Mouse (Mus musculus): ENCODE results near the gene Serinc3. TPM values are rescaled to one million over a fixed set of nuclear protein-coding genes. Genes with fewer than 3 reads are reported as not detected.

The Serinc3 gene
- polyA plus RNA-seq, 1 experiment from 2014 or later: 26.8 TPM

DNA sequence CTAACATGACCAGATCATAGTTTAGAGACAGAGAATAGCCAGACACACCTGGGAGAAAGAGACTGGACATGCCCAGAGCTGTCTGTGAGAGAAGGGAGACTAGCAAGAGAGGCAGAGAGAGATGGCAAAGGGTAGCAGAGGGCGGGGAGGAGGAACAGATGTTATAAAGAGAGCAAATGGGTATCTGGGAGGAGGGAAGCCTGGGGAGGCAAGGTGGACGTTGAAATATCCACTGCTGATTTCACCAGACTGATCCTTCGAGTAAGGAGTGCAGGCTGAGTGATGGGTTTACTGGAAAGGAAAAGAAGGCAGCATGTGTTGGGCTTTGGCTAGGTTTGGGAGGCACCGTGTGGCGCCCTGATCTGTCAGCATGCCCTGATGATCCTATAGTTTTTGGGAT, 29.5 kb upstream of the Serinc3 start:
- WGBS: 69% methylated on average over 5 of the region's 5 CpGs
- Histone ChIP-seq H3K4me1 (ENCODE audit: control insufficient read depth, insufficient read depth, low read length) (peaks cover 8% of the 10 kb centered on the region), H3K4me3 (ENCODE audit: low read depth, low read length) (no peak overlapping the region), H3K9me3 (ENCODE audit: control insufficient read depth, low read length) (no peaks in the 10 kb centered on the region), H3K27ac (replicated peaks; ENCODE audit: low read depth, low read length) (no peak overlapping the region), H3K4me2 (ENCODE audit: low read depth, severe bottlenecking) (no peak overlapping the region), H3K9ac (ENCODE audit: low read length) (no peak overlapping the region), H3K36me3 (ENCODE audit: control insufficient read depth, insufficient read depth, low read length) (no peaks in the 10 kb centered on the region), H3K27me3 (ENCODE audit: control insufficient read depth, insufficient read depth, low read length) (no peaks in the 10 kb centered on the region)
- ATAC-seq (ENCODE audit: insufficient number of reproducible peaks, low FRiP score, low TSS enrichment, low read depth): no peak
- no peak for DNase-seq (ENCODE audit: low spot score)

DNA sequence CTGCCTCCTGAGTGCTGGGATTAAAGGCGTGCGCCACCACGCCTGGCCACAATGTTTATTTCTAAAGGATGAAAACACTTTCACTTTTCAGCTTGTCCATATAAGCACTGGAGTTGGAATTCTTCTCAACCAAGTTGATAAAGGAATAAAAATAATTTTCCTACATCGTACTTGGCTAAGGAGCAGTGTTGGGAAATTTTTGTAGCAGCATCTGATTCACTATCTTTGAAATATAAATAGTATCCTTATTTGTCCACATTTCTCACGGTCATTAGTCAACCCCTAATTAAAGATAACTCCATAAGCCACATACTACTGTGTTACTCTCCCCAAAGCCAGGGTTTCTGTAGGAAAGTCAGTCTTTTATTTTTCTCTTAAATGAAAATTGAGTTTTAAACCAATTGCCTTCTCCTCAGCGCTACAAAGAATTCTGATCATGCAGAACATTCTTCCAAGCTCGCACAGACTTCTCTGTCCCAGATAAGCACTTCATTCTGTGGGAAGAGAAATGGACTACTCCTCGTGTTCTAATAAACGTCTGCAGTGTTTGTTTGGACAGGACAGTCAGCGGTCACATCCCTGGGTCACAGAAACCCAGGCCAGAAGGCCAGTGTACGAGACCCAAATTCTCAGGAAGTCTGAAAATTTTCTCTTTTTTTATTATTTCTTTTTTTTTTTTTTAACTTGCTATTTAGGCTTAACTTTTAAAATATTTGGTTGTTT, 26.1 kb upstream of the Serinc3 start:
- no peak overlapping the region for H3K27ac ChIP-seq (replicated peaks; ENCODE audit: low read depth, low read length)
- no peak overlapping the region for H3K4me3 ChIP-seq (ENCODE audit: low read depth, low read length)
- no peak overlapping the region for H3K4me2 ChIP-seq (ENCODE audit: low read depth, severe bottlenecking)
- peaks cover 8% of the 10 kb centered on the region for H3K4me1 ChIP-seq (ENCODE audit: control insufficient read depth, insufficient read depth, low read length)
- no peak overlapping the region for H3K9ac ChIP-seq (ENCODE audit: low read length)
- no peaks in the 10 kb centered on the region for H3K9me3 ChIP-seq (ENCODE audit: control insufficient read depth, low read length)
- H3K27me3 ChIP-seq (ENCODE audit: control insufficient read depth, insufficient read depth, low read length): no peaks in the 10 kb centered on the region
- no peaks in the 10 kb centered on the region for H3K36me3 ChIP-seq (ENCODE audit: control insufficient read depth, insufficient read depth, low read length)
- ATAC-seq (ENCODE audit: insufficient number of reproducible peaks, low FRiP score, low TSS enrichment, low read depth) (no peak), DNase-seq (ENCODE audit: low spot score) (no peak)
- 91% methylated on average over 11 of the region's 11 CpGs for WGBS

DNA sequence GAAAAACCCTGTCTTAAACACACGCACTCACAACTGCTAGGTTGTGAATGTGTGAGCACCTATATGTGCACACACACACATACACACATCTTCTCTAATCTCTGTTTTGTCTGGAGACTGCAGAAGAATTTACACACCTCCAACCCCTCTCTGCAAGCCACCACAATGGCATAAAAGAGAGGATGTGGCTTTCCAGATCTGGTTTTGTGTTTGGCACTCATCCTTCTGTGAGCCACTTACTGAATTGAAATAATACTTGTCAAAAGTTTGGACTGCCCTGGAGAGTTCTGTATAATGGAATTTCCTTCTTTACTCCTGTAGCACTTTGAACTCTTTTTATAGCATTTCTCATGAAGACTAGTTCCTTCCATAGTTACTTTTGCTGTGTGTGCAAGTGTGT, 22.1 kb upstream of the Serinc3 start:
- Histone ChIP-seq H3K4me3 (ENCODE audit: low read depth, low read length) (no peak overlapping the region), H3K9ac (ENCODE audit: low read length) (no peak overlapping the region), H3K27me3 (ENCODE audit: control insufficient read depth, insufficient read depth, low read length) (no peaks in the 10 kb centered on the region), H3K4me2 (ENCODE audit: low read depth, severe bottlenecking) (no peak overlapping the region), H3K27ac (replicated peaks; ENCODE audit: low read depth, low read length) (no peak overlapping the region), H3K9me3 (ENCODE audit: control insufficient read depth, low read length) (no peaks in the 10 kb centered on the region), H3K4me1 (ENCODE audit: control insufficient read depth, insufficient read depth, low read length) (no peaks in the 10 kb centered on the region), H3K36me3 (ENCODE audit: control insufficient read depth, insufficient read depth, low read length) (no peaks in the 10 kb centered on the region)
- 90% methylated on average over 1 of the region's 1 CpGs for WGBS
- no peak for DNase-seq (ENCODE audit: low spot score)
- ATAC-seq (ENCODE audit: insufficient number of reproducible peaks, low FRiP score, low TSS enrichment, low read depth): no peak

DNA sequence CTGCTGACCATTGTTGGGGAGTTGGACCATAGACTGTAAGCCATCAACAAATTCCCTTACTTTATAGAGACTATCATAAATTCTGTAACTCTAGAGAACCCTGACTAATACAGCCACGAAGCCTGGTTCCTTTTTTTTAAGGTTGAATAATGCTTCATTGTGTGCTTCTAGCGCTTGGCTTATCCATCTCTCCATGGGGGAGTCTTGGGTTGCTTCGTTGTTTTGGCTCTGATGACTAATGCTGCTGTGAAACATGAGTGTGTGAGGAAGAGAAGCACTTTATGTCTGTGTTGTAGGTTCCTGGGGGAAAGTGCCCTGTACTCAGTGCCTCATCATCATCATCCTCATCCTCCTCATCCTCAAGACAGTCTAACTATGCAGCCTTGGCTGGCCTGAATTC, 19.0 kb upstream of the Serinc3 start:
- no peak for DNase-seq (ENCODE audit: low spot score)
- Histone ChIP-seq H3K36me3 (ENCODE audit: control insufficient read depth, insufficient read depth, low read length) (no peaks in the 10 kb centered on the region), H3K9me3 (ENCODE audit: control insufficient read depth, low read length) (no peaks in the 10 kb centered on the region), H3K4me3 (ENCODE audit: low read depth, low read length) (no peak overlapping the region), H3K4me1 (ENCODE audit: control insufficient read depth, insufficient read depth, low read length) (peaks cover 3% of the 10 kb centered on the region; the same call in 1 of the 2 replicates), H3K9ac (ENCODE audit: low read length) (no peak overlapping the region), H3K27me3 (ENCODE audit: control insufficient read depth, insufficient read depth, low read length) (no peaks in the 10 kb centered on the region), H3K27ac (replicated peaks; ENCODE audit: low read depth, low read length) (no peak overlapping the region), H3K4me2 (ENCODE audit: low read depth, severe bottlenecking) (no peak overlapping the region)
- WGBS: 90% methylated on average over 3 of the region's 3 CpGs
- ATAC-seq (ENCODE audit: insufficient number of reproducible peaks, low FRiP score, low TSS enrichment, low read depth): no peak

DNA sequence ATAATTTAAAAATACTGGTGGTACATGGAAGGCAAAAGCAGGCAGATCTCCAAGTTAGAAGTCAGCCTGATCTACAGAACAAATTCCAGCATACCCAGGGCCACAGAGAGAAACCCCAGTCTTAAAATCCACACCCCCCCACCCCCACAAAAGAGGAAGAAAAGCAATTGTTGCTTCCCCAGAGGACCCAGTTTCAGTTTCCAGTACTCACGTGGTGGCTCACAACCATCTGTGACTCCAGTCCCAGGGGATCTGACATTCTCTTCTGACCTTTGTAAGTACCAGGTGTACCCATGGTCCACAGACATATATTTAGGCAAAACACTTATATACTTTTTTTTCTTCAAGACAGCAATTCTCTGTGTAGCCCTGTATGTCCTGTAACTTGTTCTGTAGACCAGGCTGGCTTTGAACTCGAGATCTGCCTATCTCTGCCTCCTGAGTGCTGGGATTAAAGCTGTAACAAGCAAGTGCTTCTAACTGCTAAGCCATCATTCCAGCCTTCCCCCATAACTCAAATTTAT, 17.8 kb upstream of the Serinc3 start:
- Histone ChIP-seq H3K4me3 (ENCODE audit: low read depth, low read length) (no peak overlapping the region), H3K36me3 (ENCODE audit: control insufficient read depth, insufficient read depth, low read length) (no peaks in the 10 kb centered on the region), H3K4me1 (ENCODE audit: control insufficient read depth, insufficient read depth, low read length) (peaks cover 3% of the 10 kb centered on the region; the same call in 1 of the 2 replicates), H3K9me3 (ENCODE audit: control insufficient read depth, low read length) (no peaks in the 10 kb centered on the region), H3K27ac (replicated peaks; ENCODE audit: low read depth, low read length) (no peak overlapping the region), H3K9ac (ENCODE audit: low read length) (no peak overlapping the region), H3K4me2 (ENCODE audit: low read depth, severe bottlenecking) (no peak overlapping the region), H3K27me3 (ENCODE audit: control insufficient read depth, insufficient read depth, low read length) (no peaks in the 10 kb centered on the region)
- 74% methylated on average over 2 of the region's 2 CpGs for WGBS
- no peak for ATAC-seq (ENCODE audit: insufficient number of reproducible peaks, low FRiP score, low TSS enrichment, low read depth)
- DNase-seq (ENCODE audit: low spot score): no peak

DNA sequence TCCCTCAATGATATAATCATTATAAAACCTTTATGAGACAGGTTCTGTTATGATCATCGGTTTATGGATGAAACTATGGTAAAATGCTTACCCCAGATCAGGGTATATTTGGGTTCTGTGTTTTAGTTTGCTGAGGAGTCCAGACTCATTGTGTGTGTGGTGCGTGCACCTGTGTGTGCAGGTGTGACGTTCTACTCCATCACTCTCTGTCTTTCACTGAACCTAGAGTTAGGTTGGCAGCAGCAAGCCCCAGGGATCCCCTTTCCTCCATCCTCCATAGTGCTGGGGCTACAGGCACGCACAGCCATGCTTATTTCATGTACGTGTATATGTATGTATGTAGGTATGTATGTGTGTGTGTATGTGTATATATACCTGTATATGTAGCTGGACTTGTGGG, 17.1 kb upstream of the Serinc3 start:
- ATAC-seq (ENCODE audit: insufficient number of reproducible peaks, low FRiP score, low TSS enrichment, low read depth): no peak
- no peak overlapping the region for H3K4me2 ChIP-seq (ENCODE audit: low read depth, severe bottlenecking)
- no peak overlapping the region for H3K4me3 ChIP-seq (ENCODE audit: low read depth, low read length)
- H3K36me3 ChIP-seq (ENCODE audit: control insufficient read depth, insufficient read depth, low read length): no peaks in the 10 kb centered on the region
- DNase-seq (ENCODE audit: low spot score): no peak
- H3K4me1 ChIP-seq (ENCODE audit: control insufficient read depth, insufficient read depth, low read length): peaks cover 3% of the 10 kb centered on the region; the same call in 1 of the 2 replicates
- H3K27ac ChIP-seq (replicated peaks; ENCODE audit: low read depth, low read length): no peak overlapping the region
- no peaks in the 10 kb centered on the region for H3K9me3 ChIP-seq (ENCODE audit: control insufficient read depth, low read length)
- H3K9ac ChIP-seq (ENCODE audit: low read length): no peak overlapping the region
- no peaks in the 10 kb centered on the region for H3K27me3 ChIP-seq (ENCODE audit: control insufficient read depth, insufficient read depth, low read length)
- 96% methylated on average over 5 of the region's 5 CpGs for WGBS

DNA sequence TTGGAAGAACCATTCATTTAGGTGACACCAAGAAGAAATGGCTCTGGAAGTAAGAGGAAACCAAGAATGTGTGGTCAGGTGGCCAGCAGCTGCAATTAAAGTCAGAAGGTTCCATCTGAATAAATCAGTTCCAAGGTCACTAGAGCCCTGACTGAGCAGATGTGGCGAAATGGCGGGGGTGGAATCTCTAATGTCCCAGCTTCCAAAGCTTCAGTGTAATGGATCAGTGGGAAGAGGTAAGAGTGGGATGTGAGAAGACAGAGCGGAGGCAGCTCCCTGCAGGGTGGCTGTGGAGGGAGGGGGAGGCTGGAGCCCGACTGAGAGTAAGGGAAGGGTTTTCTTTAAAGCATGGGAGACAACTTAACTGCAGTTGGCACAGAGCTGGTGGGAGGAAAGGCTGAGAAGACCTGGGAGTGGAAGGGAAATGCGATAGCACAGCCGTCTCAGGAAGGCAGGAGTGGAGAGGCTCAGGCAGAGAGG, 16.5 kb upstream of the Serinc3 start:
- Histone ChIP-seq H3K27ac (replicated peaks; ENCODE audit: low read depth, low read length) (no peak overlapping the region), H3K9ac (ENCODE audit: low read length) (no peak overlapping the region), H3K4me1 (ENCODE audit: control insufficient read depth, insufficient read depth, low read length) (peaks cover 3% of the 10 kb centered on the region; the same call in 1 of the 2 replicates), H3K4me3 (ENCODE audit: low read depth, low read length) (no peak overlapping the region), H3K9me3 (ENCODE audit: control insufficient read depth, low read length) (no peaks in the 10 kb centered on the region), H3K4me2 (ENCODE audit: low read depth, severe bottlenecking) (no peak overlapping the region), H3K27me3 (ENCODE audit: control insufficient read depth, insufficient read depth, low read length) (no peaks in the 10 kb centered on the region), H3K36me3 (ENCODE audit: control insufficient read depth, insufficient read depth, low read length) (no peaks in the 10 kb centered on the region)
- ATAC-seq (ENCODE audit: insufficient number of reproducible peaks, low FRiP score, low TSS enrichment, low read depth) (no peak), DNase-seq (ENCODE audit: low spot score) (no peak)
- 61% methylated on average over 6 of the region's 6 CpGs for WGBS

DNA sequence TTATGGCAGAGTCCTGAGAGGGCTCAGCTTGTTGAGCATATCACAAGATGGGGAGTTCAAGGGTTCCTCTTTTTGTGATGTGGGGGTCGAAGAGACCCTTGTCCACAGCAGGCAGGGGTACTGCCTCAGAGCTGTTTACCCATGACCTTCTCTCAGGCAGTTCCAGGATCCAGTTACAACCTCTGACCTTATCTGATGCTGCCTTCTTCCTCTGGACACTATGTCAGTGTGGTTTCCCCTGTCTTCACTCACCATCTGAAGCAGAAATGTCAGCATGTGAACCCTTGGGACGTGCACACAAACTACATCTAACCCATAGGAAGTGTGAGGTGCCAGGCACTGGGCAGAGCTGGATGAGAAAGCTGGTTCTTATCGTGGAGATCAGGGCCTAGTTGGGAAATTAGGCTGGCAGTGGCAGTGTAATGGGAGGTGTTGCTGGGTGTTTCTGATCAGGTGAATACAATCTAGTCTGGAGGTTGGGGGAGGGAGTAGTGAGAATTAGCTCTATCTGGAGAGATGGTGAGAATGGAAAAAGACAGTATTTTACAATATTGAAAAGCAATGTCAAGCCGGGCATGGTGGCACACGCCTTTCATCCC, 15.3 kb upstream of the Serinc3 start:
- DNase-seq (ENCODE audit: low spot score): no peak
- Histone ChIP-seq H3K9ac (ENCODE audit: low read length) (no peak overlapping the region), H3K27me3 (ENCODE audit: control insufficient read depth, insufficient read depth, low read length) (no peaks in the 10 kb centered on the region), H3K9me3 (ENCODE audit: control insufficient read depth, low read length) (no peaks in the 10 kb centered on the region), H3K4me3 (ENCODE audit: low read depth, low read length) (no peak overlapping the region), H3K36me3 (ENCODE audit: control insufficient read depth, insufficient read depth, low read length) (no peaks in the 10 kb centered on the region), H3K27ac (replicated peaks; ENCODE audit: low read depth, low read length) (no peak overlapping the region), H3K4me1 (ENCODE audit: control insufficient read depth, insufficient read depth, low read length) (peaks cover 3% of the 10 kb centered on the region; the same call in 1 of the 2 replicates), H3K4me2 (ENCODE audit: low read depth, severe bottlenecking) (no peak overlapping the region)
- no peak for ATAC-seq (ENCODE audit: insufficient number of reproducible peaks, low FRiP score, low TSS enrichment, low read depth)
- 89% methylated on average over 5 of the region's 5 CpGs for WGBS
